14 mouse cellular contexts compared by ENCODE assay signal in genomic region chr6:21998131-21998530, GRCm38 (mm10). TPM values are rescaled to one million over a fixed set of nuclear protein-coding genes. Genes with fewer than 3 reads are reported as not detected.
A peak's percentile ranks its signal among the peaks of the same experiment; 100 is the strongest.
DNase-seq lines count a peak whose midpoint lies in the region; ATAC-seq and TF ChIP-seq lines count a peak whose summit lies in the region.
"Had no signal": no experiment of that assay in that cellular context is flagged by ENCODE, and none has a peak within 500 bp of the region (broad histone marks: within the 10 kb centered on the region; RNA-seq: fewer than 3 reads in every experiment).

No protein-coding gene starts in this region.

- no peaks in the 10 kb centered on the region for H3K9me3 ChIP-seq in heart, embryonic 11.5 days (replicated peaks; ENCODE audit: control insufficient read depth, low read length)
- no peaks in the 10 kb centered on the region for H3K9me3 ChIP-seq in liver, postnatal 0 days (ENCODE audit: low read length)
- no peaks in the 10 kb centered on the region for H3K9me3 ChIP-seq in liver, embryonic 11.5 days (ENCODE audit: control insufficient read depth, low read length)
- H3K9me3 ChIP-seq in intestine, postnatal 0 days (ENCODE audit: control insufficient read depth): no peaks in the 10 kb centered on the region
- H3K9me3 ChIP-seq: forebrain, embryonic 15.5 days; liver, embryonic 15.5 days; midbrain, embryonic 12.5 days had no signal

- TF ChIP-seq EP300 in liver, postnatal 0 days (IDR thresholded peaks at IDR 0.05; ENCODE audit: low read depth): no peak

- H3K36me3 ChIP-seq in heart, embryonic 11.5 days (ENCODE audit: control insufficient read depth, insufficient read depth, low read length): no peaks in the 10 kb centered on the region
- H3K36me3 ChIP-seq in liver, postnatal 0 days (replicated peaks; ENCODE audit: insufficient read depth, low read length): no peaks in the 10 kb centered on the region
- H3K36me3 ChIP-seq in liver, embryonic 11.5 days (ENCODE audit: control insufficient read depth, insufficient read depth, low read length): no peaks in the 10 kb centered on the region
- no peaks in the 10 kb centered on the region for H3K36me3 ChIP-seq in intestine, postnatal 0 days (ENCODE audit: control insufficient read depth, insufficient read depth)
- H3K36me3 ChIP-seq: forebrain, embryonic 15.5 days; liver, embryonic 15.5 days; midbrain, embryonic 12.5 days had no signal

- 59% methylated on average over 4 of the region's 4 CpGs for WGBS in heart, embryonic 11.5 days (ENCODE audit: insufficient replicate concordance)
- WGBS in liver, postnatal 0 days (ENCODE audit: insufficient replicate concordance): 38% methylated on average over 4 of the region's 4 CpGs
- 47% methylated on average over 4 of the region's 4 CpGs for WGBS in liver, embryonic 11.5 days
- 39% methylated on average over 4 of the region's 4 CpGs for WGBS in intestine, postnatal 0 days

- H3K27me3 ChIP-seq in heart, embryonic 11.5 days (ENCODE audit: control insufficient read depth, insufficient read depth, low read length): no peaks in the 10 kb centered on the region; the same call in 1 of the 2 replicates
- no peaks in the 10 kb centered on the region for H3K27me3 ChIP-seq in liver, postnatal 0 days (ENCODE audit: insufficient read depth, low read length)
- H3K27me3 ChIP-seq in liver, embryonic 11.5 days (replicated peaks; ENCODE audit: control insufficient read depth, insufficient read depth, low read length): no peaks in the 10 kb centered on the region
- no peaks in the 10 kb centered on the region for H3K27me3 ChIP-seq in intestine, postnatal 0 days (replicated peaks; ENCODE audit: control insufficient read depth, insufficient read depth, low read length)
- H3K27me3 ChIP-seq: forebrain, embryonic 15.5 days; liver, embryonic 15.5 days had no signal

- TF ChIP-seq CTCF in liver, postnatal 0 days (IDR thresholded peaks at IDR 0.05; ENCODE audit: low read depth): no peak
- no peak for TF ChIP-seq CTCF in intestine, postnatal 0 days (IDR thresholded peaks at IDR 0.05; ENCODE audit: low read depth)

- H3K9ac ChIP-seq in heart, embryonic 11.5 days (ENCODE audit: low read depth, low read length): no peak overlapping the region
- H3K9ac ChIP-seq in liver, postnatal 0 days (replicated peaks): no peak overlapping the region
- H3K9ac ChIP-seq in liver, embryonic 11.5 days (ENCODE audit: low read depth, low read length): no peak overlapping the region
- no peak overlapping the region for H3K9ac ChIP-seq in intestine, postnatal 0 days (ENCODE audit: low read depth, low read length)
- H3K9ac ChIP-seq: forebrain, embryonic 15.5 days; liver, embryonic 15.5 days; midbrain, embryonic 12.5 days had no signal

- DNase-seq in heart, postnatal 4 days: no peak
- no peak for DNase-seq in liver, postnatal 0 days
- no peak for DNase-seq in liver, embryonic 11.5 days (ENCODE audit: low spot score)
- DNase-seq in retina, postnatal 1 day: no peak
- DNase-seq in thymus, postnatal 4 days: no peak
- DNase-seq: adrenal gland, postnatal 14 days; gastrocnemius, postnatal 25 days; right cerebral cortex, postnatal 4 days had no signal

- 0 out of 2 replicates have a peak overlapping the region, but pooled peaks have one; percentile 29 for H3K27ac ChIP-seq in heart, embryonic 11.5 days (ENCODE audit: low read depth, low read length)
- H3K27ac ChIP-seq in liver, postnatal 0 days (ENCODE audit: low read depth): no peak overlapping the region
- no peak overlapping the region for H3K27ac ChIP-seq in liver, embryonic 11.5 days (ENCODE audit: low read depth, low read length)
- H3K27ac ChIP-seq in intestine, postnatal 0 days (ENCODE audit: low read depth, low read length): no peak overlapping the region
- H3K27ac ChIP-seq: forebrain, embryonic 15.5 days; midbrain, embryonic 12.5 days had no signal

- peaks cover 9% of the 10 kb centered on the region for H3K4me1 ChIP-seq in heart, embryonic 11.5 days (ENCODE audit: control insufficient read depth, insufficient read depth, low read length)
- H3K4me1 ChIP-seq in liver, postnatal 0 days (ENCODE audit: insufficient read depth): peaks cover 32% of the 10 kb centered on the region
- H3K4me1 ChIP-seq in liver, embryonic 11.5 days (replicated peaks; ENCODE audit: control insufficient read depth, insufficient read depth, low read length): peaks cover 8% of the 10 kb centered on the region
- peaks cover 20% of the 10 kb centered on the region for H3K4me1 ChIP-seq in intestine, postnatal 0 days (replicated peaks; ENCODE audit: control insufficient read depth, insufficient read depth, low read length)
- H3K4me1 ChIP-seq: forebrain, embryonic 15.5 days had no signal

- H3K4me3 ChIP-seq in heart, embryonic 11.5 days (ENCODE audit: low read depth, low read length): no peak overlapping the region
- H3K4me3 ChIP-seq in liver, postnatal 0 days (ENCODE audit: low read depth, low read length): no peak overlapping the region
- no peak overlapping the region for H3K4me3 ChIP-seq in liver, embryonic 11.5 days (ENCODE audit: low read depth, low read length)
- H3K4me3 ChIP-seq in intestine, postnatal 0 days (ENCODE audit: low read depth, low read length): no peak overlapping the region
- H3K4me3 ChIP-seq: forebrain, embryonic 15.5 days; liver, embryonic 15.5 days; midbrain, embryonic 12.5 days had no signal

- ATAC-seq in heart, embryonic 11.5 days (replicated peaks; ENCODE audit: insufficient number of reproducible peaks, low FRiP score, low TSS enrichment): no peak
- peak; percentile 29 for ATAC-seq in liver, postnatal 0 days
- ATAC-seq in liver, embryonic 11.5 days (replicated peaks; ENCODE audit: low FRiP score): no peak
- peak; percentile 25; the same call in 1 of the 2 replicates for ATAC-seq in intestine, postnatal 0 days
- no peak for ATAC-seq in CD4-positive, CD25-positive, alpha-beta regulatory T cell, adult 4 months
- ATAC-seq: forebrain, embryonic 15.5 days had no signal

- no peak overlapping the region for H3K4me2 ChIP-seq in heart, embryonic 11.5 days
- H3K4me2 ChIP-seq in liver, postnatal 0 days (ENCODE audit: low read depth, low read length): no peak overlapping the region
- no peak overlapping the region for H3K4me2 ChIP-seq in liver, embryonic 11.5 days
- H3K4me2 ChIP-seq in intestine, postnatal 0 days (replicated peaks; ENCODE audit: low read depth): no peak overlapping the region
- H3K4me2 ChIP-seq: forebrain, embryonic 15.5 days; liver, embryonic 15.5 days; midbrain, embryonic 12.5 days had no signal

RNA-seq across cellular contexts. Expression of gene Cped1, which starts 12.4 kb away (rescaled TPM):
- 5.6 and 6.4 TPM in 2 replicates for polyA plus RNA-seq in heart, embryonic 11.5 days (2014; fragmentation: Nextera tagmentation; extraction: Ambion mirVana)
- total RNA-seq in heart, postnatal 4 days (2021): 1 to 10 TPM; 7.2 to 9.9 TPM
- 8.2 and 8.9 TPM in 2 replicates for polyA plus RNA-seq in liver, postnatal 0 days (2015; fragmentation: Nextera tagmentation; extraction: Ambion mirVana)
- polyA plus RNA-seq in liver, embryonic 11.5 days (2014; fragmentation: Nextera tagmentation; extraction: Ambion mirVana): 6.9 TPM in 2 replicates
- 11.0 and 11.2 TPM in 2 replicates for polyA plus RNA-seq in intestine, postnatal 0 days (2015; fragmentation: Nextera tagmentation; extraction: Ambion mirVana)
- polyA plus RNA-seq in CD4-positive, CD25-positive, alpha-beta regulatory T cell, adult 4 months (2017; shearing (Covaris generic)): under 1 TPM in 1 of 2 experiments, not detected in 1; 0.15 TPM

RNA-seq across cellular contexts. Expression of gene Ing3, which starts 48.8 kb away (rescaled TPM):
- 21.3 and 27.0 TPM in 2 replicates for polyA plus RNA-seq in heart, embryonic 11.5 days (2014; fragmentation: Nextera tagmentation; extraction: Ambion mirVana)
- total RNA-seq in heart, postnatal 4 days (2021): 10 to 100 TPM; 17.4 to 18.3 TPM
- 12.0 and 15.0 TPM in 2 replicates for polyA plus RNA-seq in liver, postnatal 0 days (2015; fragmentation: Nextera tagmentation; extraction: Ambion mirVana)
- polyA plus RNA-seq in liver, embryonic 11.5 days (2014; fragmentation: Nextera tagmentation; extraction: Ambion mirVana): 28.4 and 29.2 TPM in 2 replicates
- 25.0 and 29.5 TPM in 2 replicates for polyA plus RNA-seq in intestine, postnatal 0 days (2015; fragmentation: Nextera tagmentation; extraction: Ambion mirVana)
- polyA plus RNA-seq in CD4-positive, CD25-positive, alpha-beta regulatory T cell, adult 4 months (2017; shearing (Covaris generic)): 100 to 1,000 TPM in 1 of 2 experiments, 10 to 100 TPM in 1; 74.7 to 101 TPM

Comparison
In these comparisons a context has a peak if more than half of its experiments do, and no peak if none do; other contexts are left out.
1. ATAC-seq: peak in liver, postnatal 0 days (single experiment) and intestine, postnatal 0 days (single experiment); none in heart, embryonic 11.5 days (single experiment), liver, embryonic 11.5 days (single experiment) and CD4-positive, CD25-positive, alpha-beta regulatory T cell, adult 4 months (single experiment).